Mouse (Mus musculus): ENCODE results near the gene Rab10. TPM values are rescaled to one million over a fixed set of nuclear protein-coding genes. Genes with fewer than 3 reads are reported as not detected.

Rab10 gene
- polyA plus RNA-seq, 1 experiment from 2014 or later: 111 TPM

GRCm38 (mm10) chr12:3238361-3239051, 71.3 kb downstream of the Rab10 start:
- peak; percentile 21; the same call in 1 of the 2 replicates for ATAC-seq (replicated peaks; ENCODE audit: low FRiP score)
- WGBS: 92% methylated on average over 16 of the region's 16 CpGs

DNA sequence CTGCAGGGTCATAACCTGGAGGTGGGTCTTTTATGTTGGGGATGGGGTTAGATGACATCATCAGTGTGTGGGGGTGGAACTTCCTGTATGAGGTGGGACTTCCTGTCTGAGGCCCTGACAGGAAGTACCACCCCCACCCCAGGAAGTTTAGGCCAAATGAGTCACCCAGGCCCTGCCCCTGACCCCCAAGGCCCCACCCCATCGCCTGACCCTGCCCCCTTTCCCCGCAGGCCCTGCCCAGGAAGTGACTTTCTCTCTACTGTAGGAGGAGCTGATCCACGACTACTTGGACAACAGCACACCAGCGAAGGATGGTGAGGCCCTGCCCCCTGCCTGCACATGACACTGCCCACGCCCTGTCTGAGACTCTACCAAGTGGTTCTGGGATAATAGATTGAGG, 72.0 kb downstream of the Rab10 start:
- H3K27me3 ChIP-seq (ENCODE audit: control insufficient read depth, insufficient read depth, low read length): no peaks in the 10 kb centered on the region
- peak; percentile 22 for ATAC-seq (replicated peaks; ENCODE audit: low FRiP score)
- no peak overlapping the region for H3K9ac ChIP-seq (ENCODE audit: low read length)
- H3K9me3 ChIP-seq (ENCODE audit: control insufficient read depth, low read length): 0 out of 2 replicates have a peak, but pooled peaks cover 2% of the 10 kb centered on the region
- peaks cover 17% of the 10 kb centered on the region for H3K36me3 ChIP-seq (ENCODE audit: control insufficient read depth, insufficient read depth, low read length)
- no peak for DNase-seq (ENCODE audit: low spot score)
- H3K4me3 ChIP-seq (ENCODE audit: low read depth, low read length): no peak overlapping the region
- H3K4me1 ChIP-seq (replicated peaks; ENCODE audit: control insufficient read depth, insufficient read depth, low read length): no peaks in the 10 kb centered on the region
- H3K27ac ChIP-seq (ENCODE audit: low read depth, low read length): no peak overlapping the region
- no peak overlapping the region for H3K4me2 ChIP-seq (ENCODE audit: low read depth, low read length, severe bottlenecking)
- WGBS: 88% methylated on average over 5 of the region's 5 CpGs

More at GRCm38 (mm10) chr12:3238361-3239051, 71.3 kb downstream of the Rab10 start:
- peaks cover 17% of the 10 kb centered on the region for H3K36me3 ChIP-seq (ENCODE audit: control insufficient read depth, insufficient read depth, low read length)
- no peaks in the 10 kb centered on the region for H3K27me3 ChIP-seq (ENCODE audit: control insufficient read depth, insufficient read depth, low read length)
- H3K27ac ChIP-seq (ENCODE audit: low read depth, low read length): no peak overlapping the region
- no peak overlapping the region for H3K4me3 ChIP-seq (ENCODE audit: low read depth, low read length)
- H3K4me2 ChIP-seq (ENCODE audit: low read depth, low read length, severe bottlenecking): no peak overlapping the region
- DNase-seq (ENCODE audit: low spot score): no peak
- H3K9me3 ChIP-seq (ENCODE audit: control insufficient read depth, low read length): 0 out of 2 replicates have a peak, but pooled peaks cover 2% of the 10 kb centered on the region
- H3K4me1 ChIP-seq (replicated peaks; ENCODE audit: control insufficient read depth, insufficient read depth, low read length): no peaks in the 10 kb centered on the region
- no peak overlapping the region for H3K9ac ChIP-seq (ENCODE audit: low read length)

- H3K27me3 ChIP-seq (ENCODE audit: control insufficient read depth, insufficient read depth, low read length): no peaks in the 10 kb centered on the region
- no peaks in the 10 kb centered on the region for H3K4me1 ChIP-seq (replicated peaks; ENCODE audit: control insufficient read depth, insufficient read depth, low read length)
- peak; percentile 63 for DNase-seq (ENCODE audit: low spot score)
- no peak overlapping the region for H3K4me2 ChIP-seq (ENCODE audit: low read depth, low read length, severe bottlenecking)
- H3K36me3 ChIP-seq (ENCODE audit: control insufficient read depth, insufficient read depth, low read length): peaks cover 17% of the 10 kb centered on the region
- H3K4me3 ChIP-seq (ENCODE audit: low read depth, low read length): no peak overlapping the region
- no peak for ATAC-seq (replicated peaks; ENCODE audit: low FRiP score)
- H3K27ac ChIP-seq (ENCODE audit: low read depth, low read length): no peak overlapping the region
- H3K9ac ChIP-seq (ENCODE audit: low read length): no peak overlapping the region
- 96% methylated on average over 12 of the region's 12 CpGs for whole genome bisulfite sequencing
- H3K9me3 ChIP-seq (ENCODE audit: control insufficient read depth, low read length): 0 out of 2 replicates have a peak, but pooled peaks cover 2% of the 10 kb centered on the region
Observed at GRCm38 (mm10) chr12:3236831-3237681, 72.7 kb downstream of the Rab10 start.

- ATAC-seq (replicated peaks; ENCODE audit: low FRiP score) (no peak), DNase-seq (ENCODE audit: low spot score) (no peak)
- Histone ChIP-seq H3K4me2 (ENCODE audit: low read depth, low read length, severe bottlenecking) (peak overlapping the region; percentile 56), H3K27ac (ENCODE audit: low read depth, low read length) (no peak overlapping the region), H3K4me1 (replicated peaks; ENCODE audit: control insufficient read depth, insufficient read depth, low read length) (no peaks in the 10 kb centered on the region), H3K9ac (ENCODE audit: low read length) (no peak overlapping the region), H3K36me3 (ENCODE audit: control insufficient read depth, insufficient read depth, low read length) (peaks cover 17% of the 10 kb centered on the region), H3K4me3 (ENCODE audit: low read depth, low read length) (peak overlapping the region; percentile 51), H3K27me3 (ENCODE audit: control insufficient read depth, insufficient read depth, low read length) (no peaks in the 10 kb centered on the region), H3K9me3 (ENCODE audit: control insufficient read depth, low read length) (0 out of 2 replicates have a peak, but pooled peaks cover 2% of the 10 kb centered on the region)
- 76% methylated on average over 14 of the region's 14 CpGs for WGBS
Observed at GRCm38 (mm10) chr12:3236163-3236641, 73.6 kb downstream of the Rab10 start.

DNA sequence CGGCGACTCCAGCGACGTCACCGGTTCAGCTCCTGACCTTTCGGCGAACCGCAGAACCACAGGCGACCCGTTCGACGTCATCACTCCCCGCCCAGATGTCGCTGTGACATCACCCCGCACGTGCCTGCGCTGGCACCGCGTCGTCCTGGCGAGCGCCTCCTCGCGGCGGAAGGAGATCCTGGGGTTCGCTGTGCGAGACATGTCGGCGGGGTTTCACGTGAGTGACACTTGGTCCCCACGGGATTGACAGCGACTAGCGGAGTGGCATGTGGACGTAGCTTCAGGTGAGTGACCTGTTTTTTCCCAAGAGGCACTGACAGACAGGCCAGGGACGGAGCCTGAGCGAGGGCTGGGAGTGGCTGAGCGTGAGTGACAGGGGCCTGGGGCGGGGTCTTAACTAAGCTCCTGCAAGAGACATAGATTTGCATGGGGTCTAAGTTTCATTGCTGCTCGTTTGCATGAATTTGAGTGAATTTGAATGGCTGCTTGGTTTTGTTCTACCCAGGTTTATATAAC, 74.1 kb downstream of the Rab10 start:
- H3K27ac ChIP-seq (ENCODE audit: low read depth, low read length): peak overlapping the region; percentile 60; the same call in 1 of the 2 replicates
- H3K4me2 ChIP-seq (ENCODE audit: low read depth, low read length, severe bottlenecking): peak overlapping the region; percentile 56
- H3K4me3 ChIP-seq (ENCODE audit: low read depth, low read length): peak overlapping the region; percentile 51
- no peaks in the 10 kb centered on the region for H3K27me3 ChIP-seq (ENCODE audit: control insufficient read depth, insufficient read depth, low read length)
- 21% methylated on average over 39 of the region's 39 CpGs for WGBS
- peaks cover 17% of the 10 kb centered on the region for H3K36me3 ChIP-seq (ENCODE audit: control insufficient read depth, insufficient read depth, low read length)
- H3K9me3 ChIP-seq (ENCODE audit: control insufficient read depth, low read length): 0 out of 2 replicates have a peak, but pooled peaks cover 2% of the 10 kb centered on the region
- H3K4me1 ChIP-seq (replicated peaks; ENCODE audit: control insufficient read depth, insufficient read depth, low read length): no peaks in the 10 kb centered on the region
- peak; percentile 94 for DNase-seq (ENCODE audit: low spot score)
- peak overlapping the region; percentile 47 for H3K9ac ChIP-seq (ENCODE audit: low read length)
- ATAC-seq (replicated peaks; ENCODE audit: low FRiP score): peak; percentile 73

DNA sequence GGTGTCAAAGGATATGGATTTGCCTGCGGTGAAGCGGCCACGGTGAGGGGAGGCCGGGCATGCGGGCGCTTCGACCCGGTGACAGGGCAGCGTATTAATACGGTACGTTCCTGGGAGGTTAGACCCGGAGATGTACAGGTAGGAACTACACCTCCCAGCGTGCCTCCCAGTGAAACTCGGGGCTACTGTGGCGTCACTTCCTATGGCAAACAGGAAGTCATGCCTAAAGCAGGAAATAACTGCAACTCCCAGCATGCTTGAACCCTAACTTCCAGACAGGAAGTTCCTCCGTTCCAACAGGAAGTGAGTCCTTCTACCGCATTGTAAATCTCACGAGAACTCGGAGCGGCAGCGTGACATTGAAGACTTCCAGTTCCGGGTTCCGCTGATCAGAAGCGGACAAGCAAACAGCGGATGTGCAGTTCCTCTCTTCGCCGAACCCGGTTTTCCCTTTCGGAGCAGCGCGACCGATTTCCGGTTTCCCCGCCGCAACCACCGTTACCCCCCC, 74.6 kb downstream of the Rab10 start:
- Histone ChIP-seq H3K9me3 (ENCODE audit: control insufficient read depth, low read length) (0 out of 2 replicates have a peak, but pooled peaks cover 2% of the 10 kb centered on the region), H3K4me2 (ENCODE audit: low read depth, low read length, severe bottlenecking) (peak overlapping the region; percentile 56), H3K4me3 (ENCODE audit: low read depth, low read length) (peak overlapping the region; percentile 51), H3K27ac (ENCODE audit: low read depth, low read length) (peak overlapping the region; percentile 60; the same call in 1 of the 2 replicates), H3K27me3 (ENCODE audit: control insufficient read depth, insufficient read depth, low read length) (no peaks in the 10 kb centered on the region), H3K4me1 (replicated peaks; ENCODE audit: control insufficient read depth, insufficient read depth, low read length) (no peaks in the 10 kb centered on the region), H3K9ac (ENCODE audit: low read length) (peak overlapping the region; percentile 47; the same call in 1 of the 2 replicates), H3K36me3 (ENCODE audit: control insufficient read depth, insufficient read depth, low read length) (peaks cover 17% of the 10 kb centered on the region)
- DNase-seq (ENCODE audit: low spot score) (peak; percentile 90), ATAC-seq (replicated peaks; ENCODE audit: low FRiP score) (peak; percentile 86)
- 27% methylated on average over 36 of the region's 36 CpGs for WGBS

GRCm38 (mm10) chr12:3234061-3234460, 75.7 kb downstream of the Rab10 start:
- no peak for ATAC-seq (replicated peaks; ENCODE audit: low FRiP score)

DNA sequence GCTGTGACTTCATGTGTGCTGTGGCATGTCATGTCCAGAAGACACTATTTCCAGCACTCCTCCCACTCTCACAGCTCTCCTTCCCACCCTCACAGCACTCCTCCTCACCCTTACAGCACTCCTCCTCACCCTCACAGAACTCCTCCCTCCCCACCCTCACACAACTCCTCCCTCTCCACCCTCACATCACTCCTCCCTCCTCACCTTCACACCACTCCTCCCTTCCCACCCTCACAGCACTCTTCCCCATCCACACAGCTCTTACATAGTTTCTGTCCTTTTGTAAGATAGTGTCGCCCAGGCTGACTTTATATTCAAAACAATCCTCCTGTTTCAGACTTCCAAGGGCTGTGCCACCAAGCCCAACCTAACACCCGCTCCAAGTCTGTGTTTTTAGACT, 86.4 kb downstream of the Rab10 start:
- H3K27me3 ChIP-seq (ENCODE audit: control insufficient read depth, insufficient read depth, low read length): no peaks in the 10 kb centered on the region
- no peaks in the 10 kb centered on the region for H3K9me3 ChIP-seq (ENCODE audit: control insufficient read depth, low read length)
- ATAC-seq (replicated peaks; ENCODE audit: low FRiP score): no peak
- no peaks in the 10 kb centered on the region for H3K36me3 ChIP-seq (ENCODE audit: control insufficient read depth, insufficient read depth, low read length)
- WGBS: 67% methylated on average over 2 of the region's 2 CpGs
- DNase-seq (ENCODE audit: low spot score): no peak
- no peaks in the 10 kb centered on the region for H3K4me1 ChIP-seq (replicated peaks; ENCODE audit: control insufficient read depth, insufficient read depth, low read length)
- H3K4me2 ChIP-seq (ENCODE audit: low read depth, low read length, severe bottlenecking): no peak overlapping the region
- H3K4me3 ChIP-seq (ENCODE audit: low read depth, low read length): no peak overlapping the region
- no peak overlapping the region for H3K9ac ChIP-seq (ENCODE audit: low read length)
- H3K27ac ChIP-seq (ENCODE audit: low read depth, low read length): no peak overlapping the region

More at GRCm38 (mm10) chr12:3234061-3234460, 75.7 kb downstream of the Rab10 start:
- Histone ChIP-seq H3K4me2 (ENCODE audit: low read depth, low read length, severe bottlenecking) (no peak overlapping the region), H3K36me3 (ENCODE audit: control insufficient read depth, insufficient read depth, low read length) (peaks cover 15% of the 10 kb centered on the region), H3K4me3 (ENCODE audit: low read depth, low read length) (no peak overlapping the region), H3K4me1 (replicated peaks; ENCODE audit: control insufficient read depth, insufficient read depth, low read length) (no peaks in the 10 kb centered on the region), H3K27ac (ENCODE audit: low read depth, low read length) (no peak overlapping the region), H3K9ac (ENCODE audit: low read length) (no peak overlapping the region), H3K9me3 (ENCODE audit: control insufficient read depth, low read length) (0 out of 2 replicates have a peak, but pooled peaks cover 2% of the 10 kb centered on the region), H3K27me3 (ENCODE audit: control insufficient read depth, insufficient read depth, low read length) (no peaks in the 10 kb centered on the region)
- WGBS: 83% methylated on average over 1 of the region's 1 CpGs
- no peak for DNase-seq (ENCODE audit: low spot score)

All from forebrain, embryonic 11.5 days (tissue).